Mouse (Mus musculus): ENCODE results near the gene Trmt10c. TPM values are rescaled to one million over a fixed set of nuclear protein-coding genes. Genes with fewer than 3 reads are reported as not detected.
A peak's percentile ranks its signal among the peaks of the same experiment; 100 is the strongest.
"Not testable (repeated sequence)": the region's sequence is repeated elsewhere in the genome, so short reads cannot be mapped to it uniquely, and the experiment has no call there.

Gene Trmt10c
- polyA plus RNA-seq, 1 experiment: 7.3 TPM

GRCm38 (mm10) chr16:56074122-56074521 is 36.5 kb upstream of the Trmt10c start:
- peaks cover 6% of the 10 kb centered on the region; the same call in 1 of the 2 replicates for H3K4me1 ChIP-seq (ENCODE audit: control insufficient read depth, insufficient read depth, low read length)
- H3K4me3 ChIP-seq (replicated peaks; ENCODE audit: insufficient read depth, low read depth, low read length): no peak overlapping the region
- no peak for TF ChIP-seq POLR2A (IDR thresholded peaks at IDR 0.05; ENCODE audit: borderline replicate concordance, insufficient read depth, low read length)
- no peak for TF ChIP-seq CTCF (IDR thresholded peaks at IDR 0.05; ENCODE audit: borderline replicate concordance, insufficient read depth, low read depth, low read length)
- no peak for DNase-seq
- 54% methylated on average over 1 of the region's 1 CpGs for WGBS
- H3K27ac ChIP-seq (ENCODE audit: insufficient read depth, low read length): no peak overlapping the region
- H3K27me3 ChIP-seq (ENCODE audit: control insufficient read depth, insufficient read depth, low read length): no peaks in the 10 kb centered on the region

GRCm38 (mm10) chr16:56073150-56073549 is 35.5 kb upstream of the Trmt10c start:
- not testable (repeated sequence) for H3K4me3 ChIP-seq (replicated peaks; ENCODE audit: insufficient read depth, low read depth, low read length); DNase-seq; H3K27me3 ChIP-seq (ENCODE audit: control insufficient read depth, insufficient read depth, low read length); H3K4me1 ChIP-seq (ENCODE audit: control insufficient read depth, insufficient read depth, low read length); H3K27ac ChIP-seq (ENCODE audit: insufficient read depth, low read length)
- 92% methylated on average over 6 of the region's 6 CpGs for WGBS

- no peak overlapping the region for H3K4me3 ChIP-seq (replicated peaks; ENCODE audit: insufficient read depth, low read depth, low read length)
- 71% methylated on average over 6 of the region's 6 CpGs for WGBS
- H3K4me1 ChIP-seq (ENCODE audit: control insufficient read depth, insufficient read depth, low read length): peaks cover 6% of the 10 kb centered on the region; the same call in 1 of the 2 replicates
- no peaks in the 10 kb centered on the region for H3K27me3 ChIP-seq (ENCODE audit: control insufficient read depth, insufficient read depth, low read length)
- DNase-seq: no peak
- H3K27ac ChIP-seq (ENCODE audit: insufficient read depth, low read length): no peak overlapping the region
- TF ChIP-seq CTCF (IDR thresholded peaks at IDR 0.05; ENCODE audit: borderline replicate concordance, insufficient read depth, low read depth, low read length) (no peak), POLR2A (IDR thresholded peaks at IDR 0.05; ENCODE audit: borderline replicate concordance, insufficient read depth, low read length) (no peak)
Measured at GRCm38 (mm10) chr16:56072533-56072932, 34.9 kb upstream of the Trmt10c start.

GRCm38 (mm10) chr16:56071317-56072232 is 34.0 kb upstream of the Trmt10c start:
- TF ChIP-seq POLR2A (IDR thresholded peaks at IDR 0.05; ENCODE audit: borderline replicate concordance, insufficient read depth, low read length): no peak
- no peak for TF ChIP-seq CTCF (IDR thresholded peaks at IDR 0.05; ENCODE audit: borderline replicate concordance, insufficient read depth, low read depth, low read length)
- H3K4me1 ChIP-seq (ENCODE audit: control insufficient read depth, insufficient read depth, low read length): peaks cover 6% of the 10 kb centered on the region; the same call in 1 of the 2 replicates
- no peaks in the 10 kb centered on the region for H3K27me3 ChIP-seq (ENCODE audit: control insufficient read depth, insufficient read depth, low read length)
- no peak overlapping the region for H3K27ac ChIP-seq (ENCODE audit: insufficient read depth, low read length)
- WGBS: 47% methylated on average over 5 of the region's 5 CpGs
- DNase-seq: no peak
- H3K4me3 ChIP-seq (replicated peaks; ENCODE audit: insufficient read depth, low read depth, low read length): no peak overlapping the region

- 87% methylated on average over 6 of the region's 6 CpGs for WGBS
Measured at GRCm38 (mm10) chr16:56068523-56069070, 31.0 kb upstream of the Trmt10c start.

GRCm38 (mm10) chr16:56066113-56066512 is 28.5 kb upstream of the Trmt10c start:
- no peak overlapping the region for H3K4me3 ChIP-seq (replicated peaks; ENCODE audit: insufficient read depth, low read depth, low read length)
- TF ChIP-seq POLR2A (IDR thresholded peaks at IDR 0.05; ENCODE audit: borderline replicate concordance, insufficient read depth, low read length) (no peak), CTCF (IDR thresholded peaks at IDR 0.05; ENCODE audit: borderline replicate concordance, insufficient read depth, low read depth, low read length) (no peak)
- 29% methylated on average over 8 of the region's 8 CpGs for WGBS
- H3K27me3 ChIP-seq (ENCODE audit: control insufficient read depth, insufficient read depth, low read length): no peaks in the 10 kb centered on the region
- H3K27ac ChIP-seq (ENCODE audit: insufficient read depth, low read length): no peak overlapping the region
- no peaks in the 10 kb centered on the region for H3K4me1 ChIP-seq (ENCODE audit: control insufficient read depth, insufficient read depth, low read length)
- no peak for DNase-seq

More at GRCm38 (mm10) chr16:56068523-56069070, 31.0 kb upstream of the Trmt10c start:
- Histone ChIP-seq H3K27me3 (ENCODE audit: control insufficient read depth, insufficient read depth, low read length) (no peaks in the 10 kb centered on the region), H3K4me1 (ENCODE audit: control insufficient read depth, insufficient read depth, low read length) (no peaks in the 10 kb centered on the region), H3K27ac (ENCODE audit: insufficient read depth, low read length) (no peak overlapping the region), H3K4me3 (replicated peaks; ENCODE audit: insufficient read depth, low read depth, low read length) (no peak overlapping the region)
- no peak for DNase-seq
- TF ChIP-seq POLR2A (IDR thresholded peaks at IDR 0.05; ENCODE audit: borderline replicate concordance, insufficient read depth, low read length) (no peak), CTCF (IDR thresholded peaks at IDR 0.05; ENCODE audit: borderline replicate concordance, insufficient read depth, low read depth, low read length) (no peak)

GRCm38 (mm10) chr16:56064334-56064990 is 26.8 kb upstream of the Trmt10c start:
- peak; percentile 54 to 72 for DNase-seq
- Histone ChIP-seq H3K4me3 (replicated peaks; ENCODE audit: insufficient read depth, low read depth, low read length) (peak overlapping the region; percentile 56), H3K4me1 (ENCODE audit: control insufficient read depth, insufficient read depth, low read length) (no peaks in the 10 kb centered on the region), H3K27ac (ENCODE audit: insufficient read depth, low read length) (0 out of 2 replicates have a peak overlapping the region, but pooled peaks have one; percentile 32), H3K27me3 (ENCODE audit: control insufficient read depth, insufficient read depth, low read length) (no peaks in the 10 kb centered on the region)
- 2% methylated on average over 20 of the region's 20 CpGs for WGBS
- TF ChIP-seq CTCF (IDR thresholded peaks at IDR 0.05; ENCODE audit: borderline replicate concordance, insufficient read depth, low read depth, low read length) (peak; percentile 50), POLR2A (IDR thresholded peaks at IDR 0.05; ENCODE audit: borderline replicate concordance, insufficient read depth, low read length) (no peak; the same call in 1 of the 2 replicates)
